Mouse (Mus musculus): ENCODE data around the gene Tlr9.

The Tlr9 gene

DNA sequence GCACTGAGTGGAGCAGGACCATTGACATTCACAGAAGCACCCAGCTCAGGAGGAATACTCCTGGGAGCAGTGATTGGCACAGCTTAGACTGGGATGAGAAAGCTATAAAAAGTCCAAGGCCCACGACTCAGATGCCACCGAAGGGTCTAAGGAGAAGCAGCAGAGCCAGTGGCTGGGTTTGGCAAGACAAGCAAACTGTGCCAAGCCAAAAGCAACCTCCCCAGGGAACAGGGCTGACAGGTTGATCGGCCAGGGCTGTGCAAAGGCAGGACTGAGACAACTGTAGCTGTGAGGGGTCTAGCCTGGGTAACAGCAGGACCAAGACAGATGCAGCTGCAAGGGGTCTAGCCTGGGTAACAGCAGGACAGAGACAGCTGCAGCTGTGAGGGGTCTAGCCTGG lies 10.6 kb downstream of the Tlr9 start:
- no peak for DNase-seq (ENCODE audit: low spot score)

- DNase-seq (ENCODE audit: low spot score) = no peak
Measured at GRCm38 (mm10) chr9:106233953-106234352, 11.6 kb downstream of the Tlr9 start.

DNA sequence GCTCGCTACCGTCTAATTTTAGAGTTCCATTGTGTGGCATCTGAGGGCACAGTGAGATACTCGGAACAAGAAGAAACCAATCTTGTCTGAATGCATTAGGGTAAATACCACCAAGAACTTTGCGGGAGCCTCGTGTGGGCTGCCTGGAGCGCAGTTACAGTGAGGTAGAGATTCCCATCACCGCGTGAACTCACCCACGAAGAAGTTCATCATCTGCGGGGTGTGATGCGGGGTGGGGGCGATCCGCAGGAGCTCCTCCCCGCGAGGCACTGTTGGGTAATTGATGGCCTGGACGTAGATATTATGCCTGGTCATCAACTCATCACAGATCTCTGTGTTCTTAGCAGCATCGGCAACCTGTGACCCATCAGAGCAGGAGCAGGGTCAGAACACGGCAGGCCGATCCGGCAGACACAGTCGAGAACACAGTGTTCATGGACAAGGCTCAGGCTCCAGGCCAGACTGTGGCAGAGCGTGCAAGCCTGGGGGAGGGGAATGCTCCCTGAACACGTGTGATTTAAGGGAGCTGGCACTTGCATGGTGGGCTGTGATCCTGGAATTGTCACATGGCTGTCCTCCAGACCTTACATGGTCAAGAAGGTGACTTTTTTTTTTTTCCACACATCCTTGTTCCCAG lies 12.9 kb downstream of the Tlr9 start:
- DNase-seq (ENCODE audit: low spot score) = no peak

DNA sequence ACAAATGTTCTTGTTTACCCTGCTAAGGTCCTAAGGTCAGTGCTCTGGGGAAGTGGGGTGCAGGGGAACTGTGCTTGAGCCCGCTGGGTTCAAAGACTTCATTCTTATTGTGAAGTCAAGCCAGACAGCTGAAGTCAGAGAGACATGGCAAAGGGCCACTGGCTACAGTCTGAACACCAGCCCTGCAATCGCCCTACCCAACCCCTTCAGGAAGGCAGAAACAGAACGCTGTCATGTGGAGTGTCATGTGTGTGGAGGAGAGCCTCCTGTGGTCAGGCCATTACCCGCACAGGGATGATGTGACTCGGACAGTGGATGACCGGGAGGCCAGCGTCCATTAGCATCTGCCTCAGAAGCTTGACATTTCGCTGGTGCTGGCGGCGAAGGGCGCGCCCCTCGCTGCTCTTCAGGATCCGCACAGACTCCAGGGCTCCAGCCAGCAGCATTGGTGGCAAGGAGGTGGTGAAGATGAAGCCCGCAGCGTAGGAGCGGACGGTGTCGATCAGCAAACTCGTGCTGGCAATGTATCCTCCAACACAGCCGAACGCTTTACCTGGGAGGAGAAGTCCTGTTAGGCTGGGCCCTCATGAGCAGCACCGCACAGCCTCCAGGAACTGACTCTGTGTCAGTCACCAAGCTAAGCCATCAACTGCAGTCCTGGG lies 13.9 kb downstream of the Tlr9 start:
- DNase-seq (ENCODE audit: low spot score) = no peak

DNA sequence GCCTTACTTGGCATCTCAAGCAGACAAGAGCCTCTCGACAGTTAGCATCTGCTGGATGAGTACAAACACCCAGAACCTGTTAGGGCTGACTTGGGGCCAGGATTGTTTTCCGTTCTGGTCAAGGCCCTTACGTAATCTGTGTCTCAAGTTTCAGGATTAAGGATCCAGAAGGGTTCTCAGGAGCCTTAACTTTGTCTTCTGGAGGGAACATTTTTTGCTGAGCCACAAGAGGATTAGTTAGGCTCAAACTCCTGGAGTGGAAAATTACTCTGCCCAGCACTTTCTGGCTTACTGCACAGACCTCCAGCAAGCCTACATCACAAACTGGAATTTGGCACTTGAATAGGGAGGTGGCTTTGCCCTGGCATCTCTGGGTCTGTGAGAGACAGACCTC lies 14.4 kb downstream of the Tlr9 start:
- no peak for DNase-seq (ENCODE audit: low spot score)

- no peak for DNase-seq (ENCODE audit: low spot score)
Measured at GRCm38 (mm10) chr9:106237401-106237800, 15.0 kb downstream of the Tlr9 start.

DNA sequence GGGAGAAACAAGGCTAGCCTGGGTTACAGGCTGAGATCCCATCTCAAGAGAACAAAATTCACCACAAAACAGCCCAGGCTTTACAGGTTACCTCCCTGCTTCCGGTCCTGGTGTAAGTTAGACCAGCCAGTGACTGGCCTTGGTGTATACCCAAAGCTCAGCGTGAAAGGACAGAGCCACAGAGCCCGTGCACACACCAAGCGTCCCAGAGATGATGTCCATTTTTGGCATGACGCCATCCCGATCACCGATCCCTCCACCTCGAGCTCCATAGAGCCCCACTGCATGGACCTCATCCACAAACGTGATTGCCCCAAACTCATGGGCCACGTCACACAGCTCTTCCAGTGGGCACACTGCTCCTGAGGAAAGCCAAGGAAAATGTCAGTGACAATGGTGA lies 15.5 kb downstream of the Tlr9 start:
- no peak for DNase-seq (ENCODE audit: low spot score)

DNA sequence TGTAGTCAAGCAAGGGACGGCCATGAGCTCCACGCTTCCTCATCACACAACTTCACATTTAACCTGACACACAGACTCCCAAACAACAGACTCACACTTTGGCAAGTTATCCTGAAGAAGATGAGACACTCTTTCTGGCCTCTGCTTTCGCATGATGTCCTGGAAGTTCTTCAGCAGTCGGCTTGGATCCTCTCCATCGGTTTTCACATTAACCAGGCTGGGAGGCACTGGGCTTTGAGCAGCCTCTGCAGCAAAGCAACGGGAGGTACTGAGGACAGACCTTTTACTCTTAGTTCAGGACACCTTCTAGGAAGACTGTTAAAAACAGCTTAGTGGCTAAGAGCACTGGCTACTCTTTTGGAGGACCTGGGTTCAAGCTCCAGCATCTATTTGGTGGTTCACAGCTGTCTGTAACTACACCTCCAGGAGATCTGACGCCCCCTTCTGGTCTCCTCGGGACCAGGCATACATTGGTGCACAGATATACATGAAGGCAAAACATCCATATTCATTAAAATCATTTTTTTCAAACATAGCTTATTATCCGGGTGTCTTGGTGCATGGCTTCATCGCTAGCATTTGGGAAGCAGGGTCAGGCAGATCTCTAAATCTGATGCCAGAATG lies 19.3 kb downstream of the Tlr9 start:
- DNase-seq (ENCODE audit: low spot score) = no peak

GRCm38 (mm10) chr9:106242813-106243488 lies 20.6 kb downstream of the Tlr9 start:
- DNase-seq (ENCODE audit: low spot score) = no peak

GRCm38 (mm10) chr9:106249550-106249949 lies 27.2 kb downstream of the Tlr9 start:
- peak; percentile 58 for DNase-seq (ENCODE audit: low spot score)

DNA sequence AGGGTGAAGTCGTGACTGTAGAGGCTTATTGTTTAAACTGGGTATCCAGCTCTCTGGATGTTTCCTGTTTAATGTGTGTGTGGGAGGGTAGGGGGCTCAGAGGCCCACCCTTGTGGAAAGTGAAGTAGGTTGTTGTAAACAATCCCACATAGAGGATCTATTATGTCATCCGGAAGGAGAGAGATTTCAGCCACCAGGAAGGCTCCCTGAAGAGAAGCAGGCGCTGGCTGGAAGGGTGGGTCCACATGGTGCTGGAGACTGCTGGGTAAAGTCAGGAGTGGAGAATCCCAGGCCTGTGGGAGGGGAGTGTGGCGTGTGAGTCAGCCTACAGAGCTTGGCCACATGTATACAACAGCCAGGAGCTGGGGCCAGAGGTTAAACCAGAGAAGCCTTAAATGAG lies 27.8 kb downstream of the Tlr9 start:
- peak; percentile 55 for DNase-seq (ENCODE audit: low spot score)

- no peak for DNase-seq (ENCODE audit: low spot score)
Measured at GRCm38 (mm10) chr9:106251066-106251465, 28.7 kb downstream of the Tlr9 start.

DNA sequence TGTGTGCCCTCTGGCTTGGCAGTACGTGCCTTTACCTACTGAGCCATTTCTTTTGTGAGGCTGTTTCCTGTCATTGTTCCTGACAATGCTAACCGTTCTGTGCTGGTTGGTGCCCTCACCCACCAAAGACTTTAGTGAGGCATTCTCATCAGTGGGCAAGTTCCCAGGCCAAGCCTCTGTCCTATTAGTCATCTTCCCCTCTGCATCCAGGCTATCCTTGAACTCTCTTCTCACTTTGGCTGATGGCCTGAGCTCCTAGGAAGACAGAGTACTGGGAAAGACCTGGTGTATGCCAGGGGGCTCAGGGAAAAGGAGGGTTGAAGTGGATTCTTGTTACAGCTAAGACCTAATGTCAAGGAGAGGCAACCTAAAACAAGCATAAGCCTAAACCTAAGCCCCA lies 31.6 kb downstream of the Tlr9 start:
- DNase-seq (ENCODE audit: low spot score) = no peak

DNA sequence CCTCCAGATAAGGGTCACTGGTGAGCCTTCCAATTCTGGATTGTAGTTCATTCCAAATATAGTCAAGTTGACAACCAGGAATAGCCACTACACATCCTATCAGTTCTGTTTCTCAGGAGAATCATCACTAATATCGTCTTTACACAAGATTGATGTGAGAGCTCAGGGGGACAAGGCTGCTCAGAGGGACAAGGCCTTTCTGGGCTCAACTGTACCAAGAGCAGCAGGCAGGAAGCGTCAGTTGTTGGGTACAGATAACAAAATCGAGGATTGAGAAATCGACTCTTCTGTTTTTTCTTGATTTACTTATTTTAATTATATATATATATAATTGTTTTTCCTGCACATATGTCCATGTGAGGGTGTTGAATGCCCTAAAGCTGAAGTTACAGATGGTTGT lies 36.0 kb downstream of the Tlr9 start:
- DNase-seq (ENCODE audit: low spot score) = no peak

DNA sequence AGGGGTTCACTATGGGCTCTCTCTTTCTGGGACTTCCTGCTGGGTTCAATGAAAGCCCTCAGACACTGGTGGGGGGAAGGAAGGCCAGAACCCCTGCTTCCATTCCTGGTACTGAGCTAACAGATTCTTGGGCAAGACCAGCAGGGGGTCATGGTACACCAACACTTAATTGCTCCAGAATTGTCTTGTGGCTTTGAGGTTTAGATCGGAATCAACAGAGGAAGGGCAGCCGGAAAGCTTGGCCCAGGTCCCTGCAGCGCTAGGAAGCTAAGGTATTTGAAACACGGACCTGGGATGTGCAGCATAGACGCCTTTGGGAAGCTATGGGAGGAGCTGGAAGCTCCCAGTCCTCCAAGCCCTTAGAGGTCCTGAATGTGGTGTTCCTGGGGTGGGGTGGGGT lies 36.6 kb downstream of the Tlr9 start:
- DNase-seq (ENCODE audit: low spot score) = no peak

GRCm38 (mm10) chr9:106261058-106261457 lies 38.7 kb downstream of the Tlr9 start:
- DNase-seq (ENCODE audit: low spot score) = no peak

- no peak for DNase-seq (ENCODE audit: low spot score)
Measured at GRCm38 (mm10) chr9:106261491-106261890, 39.1 kb downstream of the Tlr9 start.

DNA sequence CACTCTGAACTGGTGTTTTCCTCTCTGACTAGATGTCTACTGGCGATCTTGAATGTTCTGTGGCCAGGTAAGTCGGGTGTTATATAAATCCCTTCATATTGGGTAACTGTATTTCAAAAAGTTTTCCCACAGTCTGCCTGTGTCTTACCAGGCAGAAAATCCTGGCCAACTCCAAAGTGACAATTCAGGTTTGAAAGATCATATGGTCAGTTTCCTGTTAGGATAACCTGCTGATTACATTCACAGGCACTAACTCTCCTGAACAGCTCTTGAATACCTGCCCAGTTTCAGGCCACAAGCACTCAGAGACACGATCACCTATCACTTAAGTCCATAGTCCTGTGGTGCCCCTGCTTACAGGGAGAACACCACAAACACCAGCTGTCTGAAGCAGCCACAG lies 39.7 kb downstream of the Tlr9 start:
- DNase-seq (ENCODE audit: low spot score) = no peak

GRCm38 (mm10) chr9:106263381-106263924 lies 41.1 kb downstream of the Tlr9 start:
- DNase-seq (ENCODE audit: low spot score) = no peak

DNA sequence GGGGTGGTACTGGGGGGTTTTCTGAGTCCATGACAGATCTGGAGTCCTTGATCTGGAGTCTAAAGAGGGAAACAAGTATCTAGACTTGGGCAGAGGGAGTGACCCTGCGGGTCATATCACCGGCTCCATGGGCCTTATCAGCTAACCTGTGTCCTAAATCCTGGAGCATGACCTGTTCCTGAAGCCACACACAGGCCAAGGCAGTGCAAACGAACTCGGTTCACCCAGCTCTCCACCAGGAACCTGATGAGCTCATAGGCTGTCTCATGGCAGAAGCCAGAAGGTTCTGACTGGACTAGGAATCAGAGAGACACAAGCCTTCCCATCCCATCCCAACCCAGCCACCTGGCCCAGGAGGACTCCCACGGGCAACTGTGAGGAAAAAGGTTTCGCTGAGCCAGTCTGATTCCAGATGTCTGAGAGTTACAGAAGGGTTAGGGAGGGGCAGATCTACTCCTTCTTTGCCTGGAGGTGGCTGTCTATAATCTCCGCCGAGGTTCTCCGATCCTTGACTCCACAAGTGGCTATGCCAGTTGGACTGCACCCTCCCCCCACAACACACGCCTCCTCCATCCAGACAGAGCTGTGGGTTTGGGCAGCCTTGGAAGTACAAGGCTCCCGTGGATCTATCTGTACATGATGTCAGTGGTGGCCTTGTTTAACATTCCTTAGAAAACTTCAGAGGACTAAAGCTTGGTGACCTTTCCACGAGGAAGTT lies 43.1 kb downstream of the Tlr9 start:
- DNase-seq (ENCODE audit: low spot score) = no peak

DNA sequence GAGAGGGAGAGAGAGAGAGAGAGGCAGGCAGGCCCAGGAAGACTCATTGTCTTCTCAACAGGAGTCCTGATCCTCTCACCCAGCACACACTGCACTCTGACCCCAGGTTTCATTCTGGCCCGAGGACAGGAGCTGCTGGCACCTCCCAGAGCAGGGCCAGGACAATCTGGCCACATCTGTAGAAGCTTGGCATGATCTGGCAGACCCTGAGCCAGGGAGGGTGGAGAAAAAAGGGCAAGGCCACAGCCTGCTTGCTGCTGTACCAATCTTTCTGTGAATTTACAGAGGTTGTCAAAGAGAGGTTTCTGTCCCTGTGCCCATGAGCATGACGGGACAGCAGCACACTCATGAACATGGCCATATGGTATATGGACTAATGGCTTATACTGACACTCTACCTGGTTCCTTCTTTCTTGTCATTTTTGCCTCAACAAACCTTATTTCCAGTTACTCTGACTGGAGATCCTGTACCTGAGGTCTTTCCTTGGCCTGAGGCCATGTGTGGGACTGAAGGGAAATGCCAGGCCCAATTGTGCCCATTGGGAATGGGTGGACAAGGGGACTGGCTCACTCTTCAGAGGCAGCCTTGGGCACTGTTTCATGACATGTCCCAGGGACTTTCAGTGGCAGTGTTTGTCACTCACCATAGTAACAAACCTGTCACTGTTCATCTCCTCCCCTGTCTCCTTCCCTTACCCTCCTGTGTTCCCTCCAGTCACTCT lies 44.7 kb downstream of the Tlr9 start:
- no peak for DNase-seq (ENCODE audit: low spot score)
